Mouse (Mus musculus): ENCODE measurements around the gene Spock1. TPM values are rescaled to one million over a fixed set of nuclear protein-coding genes. Genes with fewer than 3 reads are reported as not detected.

Spock1 gene
- polyA plus RNA-seq, 1 experiment from 2014 or later, result 0.49 TPM

DNA sequence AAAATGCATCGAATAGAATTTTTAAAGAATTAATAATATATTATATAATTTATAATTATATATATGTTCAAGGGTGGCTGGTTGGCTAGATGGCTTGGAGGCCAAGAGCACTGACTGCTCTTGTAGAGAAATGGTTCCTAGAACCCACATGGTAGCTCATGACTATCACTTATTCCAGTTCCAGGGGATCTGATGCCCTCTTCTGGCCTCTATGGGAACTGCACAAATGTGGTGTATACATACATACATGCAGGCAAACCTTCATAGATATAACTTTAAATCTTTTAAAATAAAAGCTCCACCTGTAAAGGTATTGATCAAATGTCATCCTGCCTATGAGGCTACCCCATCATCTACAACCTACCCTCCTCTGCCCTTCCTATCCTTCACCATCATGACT is 493.4 kb downstream of the Spock1 start:
- H3K4me1 ChIP-seq (replicated peaks), result no peaks in the 10 kb centered on the region
- no peak overlapping the region for H3K4me3 ChIP-seq
- no peaks in the 10 kb centered on the region for H3K9me3 ChIP-seq (replicated peaks)
- no peak for ATAC-seq (replicated peaks; ENCODE audit: insufficient number of reproducible peaks, insufficient read depth, low FRiP score, low read depth)
- WGBS, result 85% methylated on average over 1 of the region's 1 CpGs
- H3K9ac ChIP-seq, result no peak overlapping the region
- no peaks in the 10 kb centered on the region for H3K36me3 ChIP-seq
- no peak overlapping the region for H3K27ac ChIP-seq
- no peak overlapping the region for H3K4me2 ChIP-seq
- no peaks in the 10 kb centered on the region for H3K27me3 ChIP-seq

DNA sequence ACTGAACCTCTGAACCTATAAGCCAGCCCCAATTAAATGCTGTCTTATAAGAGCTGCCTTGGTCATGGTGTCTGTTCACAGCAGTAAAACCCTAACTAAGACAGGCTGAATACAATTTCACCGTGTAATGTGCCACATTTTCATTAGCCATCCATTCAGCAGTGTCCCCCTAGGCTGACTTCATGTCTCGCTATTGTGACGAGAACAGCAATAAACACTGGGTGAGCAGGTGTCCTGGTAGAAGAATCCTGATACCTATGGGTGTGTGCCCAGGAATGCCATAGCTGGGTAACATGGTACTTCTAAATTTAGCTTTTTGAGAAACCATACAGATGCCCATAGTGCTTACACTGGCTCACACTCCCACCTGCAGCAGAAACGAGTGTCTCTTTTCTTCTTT is 500.5 kb downstream of the Spock1 start:
- WGBS, result 88% methylated on average over 4 of the region's 4 CpGs
- no peak for ATAC-seq (replicated peaks; ENCODE audit: insufficient number of reproducible peaks, insufficient read depth, low FRiP score, low read depth)

DNA sequence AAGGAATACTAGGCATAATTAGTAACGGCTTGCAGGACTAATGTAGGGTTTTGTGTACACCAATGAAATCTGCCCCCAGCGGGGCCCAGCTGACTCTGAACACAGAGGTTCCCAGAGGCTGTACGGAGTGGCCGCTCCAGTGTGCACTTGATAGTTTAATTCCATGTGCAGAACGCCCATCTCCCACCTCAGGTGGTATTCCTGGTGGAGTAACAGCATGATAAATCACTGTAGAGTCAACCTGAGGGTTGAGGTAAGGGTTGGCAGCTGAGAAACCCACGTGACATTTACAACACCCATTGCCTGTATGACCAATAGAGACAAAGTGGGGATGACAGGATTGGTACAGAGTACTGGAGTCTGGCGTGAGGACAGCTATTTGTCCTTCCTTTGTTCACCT is 505.7 kb downstream of the Spock1 start:
- Histone ChIP-seq H3K27me3 (no peaks in the 10 kb centered on the region), H3K4me1 (replicated peaks) (no peaks in the 10 kb centered on the region), H3K4me2 (no peak overlapping the region), H3K27ac (no peak overlapping the region), H3K36me3 (no peaks in the 10 kb centered on the region), H3K9me3 (replicated peaks) (no peaks in the 10 kb centered on the region), H3K4me3 (no peak overlapping the region), H3K9ac (no peak overlapping the region)
- ATAC-seq (replicated peaks; ENCODE audit: insufficient number of reproducible peaks, insufficient read depth, low FRiP score, low read depth), result no peak
- 81% methylated on average over 7 of the region's 7 CpGs for WGBS

More for the DNA sequence above, 500.5 kb downstream of the Spock1 start:
- Histone ChIP-seq H3K27me3 (no peaks in the 10 kb centered on the region), H3K27ac (no peak overlapping the region), H3K4me2 (no peak overlapping the region), H3K4me1 (replicated peaks) (no peaks in the 10 kb centered on the region), H3K4me3 (no peak overlapping the region), H3K9me3 (replicated peaks) (no peaks in the 10 kb centered on the region), H3K36me3 (no peaks in the 10 kb centered on the region), H3K9ac (no peak overlapping the region)

DNA sequence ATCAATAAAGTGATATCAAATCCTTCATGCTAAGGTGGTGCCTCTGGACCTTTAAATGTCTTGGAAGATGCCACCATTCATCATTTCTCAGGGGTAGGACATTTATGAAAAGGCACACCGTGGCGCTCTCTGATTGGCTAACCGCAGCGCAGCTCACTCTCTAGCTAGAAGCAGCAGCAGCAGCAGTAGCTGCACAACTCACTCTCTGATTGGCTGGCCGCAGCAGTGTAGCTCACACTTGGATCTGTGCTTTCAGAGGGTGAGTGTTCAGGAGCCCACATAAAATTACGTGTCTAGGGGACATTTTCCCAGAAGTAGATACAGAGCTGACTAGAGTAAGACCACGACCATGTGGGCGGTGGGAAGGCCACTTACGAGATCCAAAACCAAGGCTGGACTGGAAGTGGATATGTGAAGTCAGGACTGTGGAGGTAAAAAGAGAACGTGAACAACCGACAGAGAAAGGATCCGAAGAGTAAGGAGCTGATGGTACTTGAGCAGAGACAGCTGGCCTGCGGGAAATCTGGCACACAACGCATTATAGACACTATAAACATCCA is 535.9 kb downstream of the Spock1 start:
- H3K4me2 ChIP-seq, result no peak overlapping the region
- no peaks in the 10 kb centered on the region for H3K27me3 ChIP-seq
- no peaks in the 10 kb centered on the region for H3K9me3 ChIP-seq (replicated peaks)
- no peak overlapping the region for H3K9ac ChIP-seq
- no peak overlapping the region for H3K27ac ChIP-seq
- no peaks in the 10 kb centered on the region for H3K4me1 ChIP-seq (replicated peaks)
- no peak overlapping the region for H3K4me3 ChIP-seq
- no peak for ATAC-seq (replicated peaks; ENCODE audit: insufficient number of reproducible peaks, insufficient read depth, low FRiP score, low read depth)
- 86% methylated on average over 14 of the region's 14 CpGs for WGBS
- no peaks in the 10 kb centered on the region for H3K36me3 ChIP-seq

Other genes with a start within 250 kb of the Spock1 start
- gene Klhl3, start 205.3 kb upstream of the Spock1 start, polyA plus RNA-seq (2015; fragmentation: Nextera tagmentation; extraction: Ambion mirVana), result 7.1 and 7.2 TPM in 2 replicates
- 15.9 and 21.0 TPM in 2 replicates for gene Hnrnpa0, start 220.2 kb upstream of the Spock1 start, polyA plus RNA-seq (2015; fragmentation: Nextera tagmentation; extraction: Ambion mirVana)
- gene Idnk, start 249.3 kb upstream of the Spock1 start, polyA plus RNA-seq (2015; fragmentation: Nextera tagmentation; extraction: Ambion mirVana), result 29.5 and 30.3 TPM in 2 replicates

Measured in heart, embryonic 15.5 days (tissue).